Mouse (Mus musculus) liver, adult (tissue): ENCODE measurements around the gene Omt2b.

Source experiments
- GATA4 ChIP-seq: IDR thresholded peaks from 2 replicates; pipeline ENCODE4 v1.6.1; 2014; ENCODE audit warnings: mild to moderate bottlenecking, low read length; ENCODE audit not compliant: insufficient replicate concordance

Gene Omt2b

GRCm38 (mm10) chr9:78368671-78369293 lies 41.4 kb downstream of the Omt2b start:
- no peak for TF ChIP-seq GATA4

GRCm38 (mm10) chr9:78369349-78369748 lies 42.0 kb downstream of the Omt2b start:
- no peak for TF ChIP-seq GATA4

GRCm38 (mm10) chr9:78369786-78370185 lies 42.4 kb downstream of the Omt2b start:
- TF ChIP-seq GATA4: no peak

- no peak for TF ChIP-seq GATA4
Observed at GRCm38 (mm10) chr9:78371441-78371840, 44.1 kb downstream of the Omt2b start.

GRCm38 (mm10) chr9:78372827-78373504 lies 45.6 kb downstream of the Omt2b start:
- TF ChIP-seq GATA4: no peak

GRCm38 (mm10) chr9:78374397-78374796 lies 47.0 kb downstream of the Omt2b start:
- no peak for TF ChIP-seq GATA4

- no peak for TF ChIP-seq GATA4
Observed at GRCm38 (mm10) chr9:78374885-78375389, 47.5 kb downstream of the Omt2b start.

- TF ChIP-seq GATA4: no peak
Observed at GRCm38 (mm10) chr9:78375486-78375885, 48.1 kb downstream of the Omt2b start.

GRCm38 (mm10) chr9:78377546-78377945 lies 50.2 kb downstream of the Omt2b start:
- TF ChIP-seq GATA4: no peak

- TF ChIP-seq GATA4: no peak
Observed at GRCm38 (mm10) chr9:78378113-78378785, 50.9 kb downstream of the Omt2b start, which contains the start of gene Ooep. Ooep (minus strand) TSS chr9:78378725.
